Mouse (Mus musculus) spleen, adult 2 months (tissue): Measurements from ENCODE around the gene Dop1a.

ENCODE experiments used
- CTCF ChIP-seq: fragments of 200-500 bp; IDR thresholded peaks from 2 replicates; pipeline ENCODE4 v1.5.1; 2011; ENCODE audit warnings: mild to moderate bottlenecking, inconsistent platforms; ENCODE audit not compliant: insufficient read depth, insufficient read length, insufficient replicate concordance; ENCODE audit errors: extremely low read depth
- POLR2A ChIP-seq: fragments of 200-500 bp; IDR thresholded peaks from 2 replicates; pipeline ENCODE4 v1.6.1; 2011; ENCODE audit warnings: low read depth, low read length, inconsistent platforms

DNA sequence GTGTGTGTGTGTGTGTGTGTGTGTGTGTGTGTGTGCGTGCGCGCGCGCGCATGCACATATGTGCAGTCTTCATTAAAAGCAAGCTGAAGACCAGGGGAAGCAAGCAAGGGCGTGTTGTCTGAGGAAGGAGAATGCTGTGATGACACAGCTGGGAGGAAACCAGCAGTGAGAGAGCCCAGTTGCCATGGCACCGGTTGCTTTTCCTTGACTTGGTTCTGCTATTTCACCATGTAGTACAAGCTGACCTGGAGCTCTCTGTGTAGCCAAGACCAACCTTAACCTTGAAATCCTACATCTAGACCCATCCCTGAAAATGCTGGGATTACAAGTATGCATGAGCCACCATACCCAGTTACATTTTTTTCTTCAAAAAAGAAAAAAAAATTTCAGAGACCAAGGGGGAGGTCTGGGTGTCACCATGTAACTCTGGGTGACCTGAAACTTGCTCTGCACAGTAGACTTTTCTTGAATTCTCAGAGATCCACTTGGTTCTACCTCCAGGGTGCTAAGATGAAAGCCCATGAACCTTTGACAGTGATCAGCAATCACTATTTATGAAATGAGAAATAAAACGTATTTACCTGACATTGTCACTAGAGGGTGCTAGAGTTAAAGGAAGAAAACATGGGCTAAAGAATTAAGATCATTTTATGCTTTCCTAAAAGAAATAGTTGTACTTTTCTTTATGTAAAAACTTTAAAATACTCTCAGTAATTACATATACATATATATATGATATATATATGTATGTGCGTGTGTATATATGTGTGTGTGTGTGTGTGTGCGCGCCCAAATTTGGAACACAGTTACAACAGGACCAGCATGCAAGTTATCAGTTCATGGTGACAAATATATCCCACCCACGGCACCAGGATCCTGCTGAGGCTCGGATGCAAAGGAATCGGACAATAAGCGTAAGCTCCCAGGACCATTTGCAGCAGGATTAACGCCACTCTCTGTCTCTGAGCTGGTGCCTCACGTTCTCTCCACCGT is 126.0 kb downstream of the Dop1a start:
- TF ChIP-seq CTCF (no peak), POLR2A (no peak)
